Mouse (Mus musculus) adrenal gland, adult 2 months (tissue): Measurements from ENCODE around the gene Fam135a. TPM values are rescaled to one million over a fixed set of nuclear protein-coding genes. Genes with fewer than 3 reads are reported as not detected.

Experiments
- DNase-seq: peaks from one replicate; pipeline ENCODE4 v3.0.0; 2021
- long read RNA-seq: library from polyadenylated mRNA; stranded (forward); transcript quantifications from one replicate; pipeline ENCODE4 v2.0.0, GENCODE M21; 2021
- polyA plus RNA-seq: library from polyadenylated mRNA; depleted of rRNA; stranded (reverse); fragments of >200 nt; gene quantifications from 2 replicates; pipeline ENCODE4 v1.2.3, GENCODE M21; 2012; rRNA removed
- total RNA-seq, 2 experiments: library from RNA; stranded (reverse); gene quantifications; 2 replicates each; pipeline ENCODE4 v1.2.3; 2021

The Fam135a gene
- total RNA-seq (10 to 100 TPM; 15.2 to 18.6 TPM), polyA plus RNA-seq (2.9 TPM in 2 replicates)
- long read RNA-seq, partial matches to known transcripts, result 0 of 5 reads
- long read RNA-seq, other reads (novel, unspliced or antisense), result 3 of 5 reads

DNA sequence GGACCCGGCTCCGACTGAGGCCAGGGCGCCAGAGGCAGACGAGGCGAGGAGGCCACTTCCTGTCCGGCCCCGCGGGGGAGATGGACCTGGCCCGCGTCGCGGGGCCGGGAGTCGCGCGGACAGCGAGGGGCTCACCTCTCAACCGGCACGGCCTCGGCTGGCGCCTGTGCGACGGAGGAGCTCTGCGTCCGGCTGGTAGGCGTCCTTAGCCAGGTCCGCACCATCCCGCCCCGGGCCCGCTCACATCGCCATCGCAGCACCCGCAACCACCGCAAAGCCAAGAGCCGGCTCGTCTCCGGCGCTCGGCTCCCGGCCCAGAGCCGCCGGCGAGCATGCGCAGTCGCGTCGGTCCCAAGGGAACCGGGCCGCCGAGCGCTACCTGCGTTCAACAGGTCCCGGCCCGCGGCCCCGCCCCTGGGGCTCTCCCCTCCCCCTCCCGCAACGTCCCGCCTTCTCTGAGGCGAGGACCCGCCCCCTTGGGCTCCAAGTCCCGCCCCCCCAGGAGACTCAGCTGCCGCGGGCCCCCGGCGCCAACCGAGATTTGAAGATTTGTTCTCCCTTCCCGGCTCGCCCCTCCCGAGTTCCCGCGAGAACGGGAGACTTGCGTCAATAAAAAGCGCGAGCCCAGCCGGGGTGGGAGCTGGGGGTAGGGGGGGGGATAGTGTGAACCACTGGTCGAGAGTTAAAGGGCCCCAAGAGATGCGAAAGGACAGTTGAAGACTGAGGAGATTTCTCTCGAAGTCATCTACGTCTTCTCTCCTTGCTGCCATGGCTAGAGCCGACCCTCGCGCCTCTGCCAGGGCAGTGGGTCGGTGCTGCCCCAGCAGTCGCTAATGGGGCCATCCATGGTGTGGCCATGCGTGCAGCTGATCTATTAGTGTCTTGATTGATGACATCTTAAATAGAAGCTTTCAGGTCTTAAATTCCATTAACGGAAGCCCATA lies at the start of gene Fam135a:
Fam135a (minus strand) TSS at position 416 of the 944 bp plus-strand sequence.
- DNase-seq, result peak; percentile 95

DNA sequence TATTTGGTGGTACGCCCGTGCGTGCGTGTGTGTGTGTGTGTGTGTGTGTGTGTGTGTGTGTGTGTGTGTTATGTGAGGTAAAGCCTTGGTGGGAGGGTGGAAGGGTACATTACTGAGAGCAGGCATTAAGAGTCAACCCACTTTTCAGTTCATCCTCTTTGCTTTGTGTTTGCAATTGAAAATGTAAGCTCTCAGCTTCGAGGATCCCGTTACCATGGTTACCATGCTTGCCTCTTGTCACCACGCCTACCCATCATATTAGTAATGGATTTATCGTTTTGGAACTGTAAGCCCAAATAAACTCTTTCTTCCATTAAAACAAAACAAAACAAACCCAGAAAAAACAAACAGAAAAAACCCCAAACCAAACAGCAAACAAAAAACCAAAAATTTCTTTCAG lies 43.4 kb upstream of the Fam135a start:
- DNase-seq, result no peak

DNA sequence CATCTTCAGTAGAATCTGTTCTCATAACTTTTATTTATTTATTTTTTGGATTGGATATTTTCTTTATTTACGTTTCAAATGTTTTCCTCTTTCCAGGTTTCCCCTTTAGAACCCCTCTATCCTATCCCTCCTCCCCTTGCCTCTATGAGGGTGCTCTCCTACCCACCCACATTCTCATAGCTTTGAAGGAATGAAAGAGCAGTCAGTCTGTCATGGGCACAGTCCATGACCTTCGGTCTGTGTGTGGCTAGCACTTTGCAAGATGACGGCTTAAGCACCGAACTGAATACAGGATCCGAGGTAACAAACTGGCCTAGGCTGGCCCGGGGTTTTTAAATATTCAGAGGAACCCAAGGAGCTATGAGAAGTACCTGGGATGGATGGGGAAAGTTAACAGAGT lies 40.4 kb upstream of the Fam135a start:
- no peak for DNase-seq

DNA sequence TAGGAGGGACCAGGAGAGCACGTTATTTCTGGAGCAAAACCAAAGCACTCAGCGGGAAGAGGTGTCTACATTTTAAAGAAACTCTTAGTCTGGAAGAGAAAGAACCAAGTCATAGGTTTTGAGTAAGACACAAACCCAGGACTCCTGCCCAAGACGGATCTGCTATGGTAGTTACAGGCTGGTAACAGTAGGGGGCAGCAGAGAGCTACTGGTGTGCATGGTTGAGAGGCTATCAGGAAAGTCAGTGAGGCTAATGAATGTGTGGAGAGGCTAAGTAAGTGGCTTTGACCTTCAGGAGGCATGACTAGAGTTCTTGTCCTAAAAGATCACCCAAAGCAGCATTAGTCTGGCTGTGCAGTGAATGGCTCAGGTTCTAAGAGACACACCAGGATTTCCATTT lies 37.0 kb upstream of the Fam135a start:
- peak; percentile 59 for DNase-seq

DNA sequence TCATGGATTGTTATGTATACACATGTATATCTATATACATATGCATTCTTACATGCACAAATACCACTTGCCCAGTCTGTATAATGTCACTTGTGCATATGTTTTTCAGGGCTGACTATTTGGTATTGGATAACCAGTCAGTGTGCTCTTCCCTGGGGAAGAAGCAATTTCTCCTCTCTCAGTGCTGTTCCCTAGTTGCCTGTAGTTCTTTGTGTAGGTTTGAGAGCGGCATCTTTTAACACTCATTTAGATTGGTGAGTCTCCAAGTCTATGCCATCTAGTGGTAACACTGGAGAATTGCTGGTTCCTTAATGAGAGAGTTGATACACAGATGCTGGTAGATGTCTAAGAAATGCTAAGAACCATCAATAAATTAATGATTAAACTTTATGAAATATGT lies 34.7 kb upstream of the Fam135a start:
- DNase-seq, result no peak

DNA sequence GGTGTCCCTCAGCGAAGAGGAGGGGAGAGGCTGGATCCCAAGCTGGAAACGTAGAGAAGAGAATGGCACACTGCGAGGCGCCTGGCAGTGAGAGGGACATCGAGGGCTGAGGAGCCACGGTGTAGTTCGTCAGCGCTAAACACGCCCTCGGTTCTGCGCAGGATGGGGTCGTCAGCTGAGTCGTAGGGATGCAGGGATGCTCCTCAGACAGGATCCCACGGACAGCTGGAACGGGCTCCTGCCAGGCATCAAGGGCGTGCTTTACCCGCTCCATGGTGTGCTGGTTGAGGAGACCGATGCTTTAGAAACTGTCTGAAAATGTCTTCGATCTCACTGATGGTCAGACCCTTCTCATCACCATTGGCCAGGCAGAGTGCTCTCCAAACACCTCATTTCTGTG lies 33.7 kb upstream of the Fam135a start:
- no peak for DNase-seq

DNA sequence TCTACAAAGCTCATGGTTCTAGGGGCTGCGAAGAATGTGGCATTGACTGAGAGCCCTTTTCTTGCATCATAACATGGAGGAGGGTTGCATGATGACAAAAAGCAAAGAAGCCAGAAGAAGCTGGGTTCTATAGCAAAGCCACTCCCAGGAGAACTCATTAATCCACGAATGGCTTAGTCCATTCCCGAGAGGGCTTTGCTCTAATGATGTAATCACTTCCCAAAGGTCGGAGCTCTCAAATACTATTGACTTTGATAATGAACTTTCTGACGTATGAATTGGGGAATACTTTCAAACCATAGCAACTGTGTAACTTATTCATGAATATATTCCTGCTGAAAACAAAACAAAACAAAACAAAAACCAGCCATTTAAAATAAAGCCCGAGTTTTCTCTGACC lies 27.7 kb upstream of the Fam135a start:
- DNase-seq, result no peak

DNA sequence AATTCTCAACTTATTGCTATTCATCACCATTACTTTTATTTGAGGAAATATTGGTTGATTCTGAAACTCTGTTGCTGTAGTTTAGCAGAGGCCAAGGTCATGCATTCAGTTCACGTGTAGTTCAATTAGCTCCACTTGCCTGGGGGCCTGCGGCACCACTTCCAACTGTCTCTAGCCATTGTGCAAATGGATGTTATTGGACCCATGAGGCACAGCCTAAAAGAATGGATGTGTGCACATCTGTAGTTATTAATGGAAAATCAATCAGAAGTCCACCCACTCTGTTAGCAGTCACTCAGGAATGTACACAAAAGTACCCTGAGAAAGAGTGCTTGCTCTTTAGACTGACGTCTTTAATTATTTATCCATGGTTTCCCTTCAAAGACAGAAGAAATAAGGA lies 24.5 kb upstream of the Fam135a start:
- no peak for DNase-seq

DNA sequence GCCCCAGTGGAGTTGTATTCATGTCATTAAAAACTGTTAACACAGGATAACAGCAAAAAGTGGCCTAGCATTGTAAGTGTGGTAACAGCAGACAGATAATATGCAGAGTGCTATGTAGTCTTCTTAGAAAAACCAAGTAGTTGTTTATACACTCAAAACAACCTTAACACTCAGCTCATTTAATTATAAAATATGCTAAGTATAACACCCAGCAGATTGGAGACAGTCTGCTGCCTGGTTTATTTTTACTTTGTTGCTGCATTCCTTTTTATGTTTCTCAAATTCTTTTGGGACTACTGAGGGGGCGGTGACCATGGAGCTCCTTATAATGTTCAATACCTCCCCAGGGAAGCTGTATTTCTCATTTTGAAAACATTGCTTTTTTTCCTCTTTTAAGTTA lies 22.4 kb upstream of the Fam135a start:
- no peak for DNase-seq

DNA sequence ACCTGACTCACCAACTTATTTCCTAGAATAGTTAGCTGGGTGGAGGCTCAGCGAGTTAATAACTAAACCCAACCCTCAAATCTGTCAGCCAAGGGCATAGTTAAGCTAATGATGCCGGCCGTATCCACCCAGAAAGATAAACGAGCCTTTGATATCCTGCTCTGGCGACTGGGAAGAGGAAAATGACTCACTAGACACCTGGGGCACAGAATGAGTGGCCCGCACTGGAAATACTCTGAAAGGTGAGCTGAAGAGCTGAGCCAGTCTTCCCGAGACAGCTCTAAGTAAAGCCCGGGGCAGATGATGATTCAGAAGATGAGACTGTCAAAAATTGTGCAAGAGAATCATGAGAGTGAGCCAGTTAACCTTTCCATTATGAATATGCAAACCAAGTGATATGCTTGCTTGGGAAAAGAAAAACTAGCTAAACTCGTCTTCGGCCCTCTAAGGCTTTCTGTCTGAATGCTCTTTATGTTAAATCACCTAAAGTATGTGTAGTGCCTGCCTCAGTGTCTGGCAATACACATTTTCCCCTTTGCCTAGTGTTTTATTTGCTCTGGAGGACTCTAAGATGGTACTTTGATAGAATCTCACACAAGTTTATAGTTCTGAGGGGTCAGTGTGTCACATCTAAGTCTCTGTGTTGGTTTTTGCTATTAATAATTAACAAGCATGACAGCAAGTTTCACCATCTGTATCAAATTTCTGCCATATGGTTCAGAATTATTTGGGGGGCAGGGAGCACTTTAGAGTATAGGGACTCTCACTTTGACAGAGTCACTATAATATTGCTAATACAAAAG lies 8.0 kb upstream of the Fam135a start:
- peak; percentile 19 for DNase-seq

DNA sequence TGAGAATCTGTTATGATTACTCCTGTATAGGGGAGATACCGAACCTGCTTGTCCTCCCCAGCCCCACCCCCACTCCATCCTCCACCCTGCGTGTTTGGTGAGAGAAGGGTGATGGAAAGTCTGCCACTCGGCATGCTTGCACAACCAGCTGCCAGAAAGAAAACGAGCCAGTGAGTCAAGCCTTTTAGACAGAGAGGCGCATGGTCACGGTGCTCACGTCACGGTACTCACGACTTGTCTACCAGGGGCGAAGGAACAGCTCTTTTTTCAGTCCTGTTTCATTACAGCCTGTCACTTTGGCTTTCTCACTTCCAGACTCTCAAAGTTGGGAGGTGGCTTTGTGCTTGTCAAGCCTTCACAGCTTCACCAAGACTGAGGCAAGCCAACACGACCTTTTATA lies 7.2 kb upstream of the Fam135a start:
- DNase-seq, result peak; percentile 18

DNA sequence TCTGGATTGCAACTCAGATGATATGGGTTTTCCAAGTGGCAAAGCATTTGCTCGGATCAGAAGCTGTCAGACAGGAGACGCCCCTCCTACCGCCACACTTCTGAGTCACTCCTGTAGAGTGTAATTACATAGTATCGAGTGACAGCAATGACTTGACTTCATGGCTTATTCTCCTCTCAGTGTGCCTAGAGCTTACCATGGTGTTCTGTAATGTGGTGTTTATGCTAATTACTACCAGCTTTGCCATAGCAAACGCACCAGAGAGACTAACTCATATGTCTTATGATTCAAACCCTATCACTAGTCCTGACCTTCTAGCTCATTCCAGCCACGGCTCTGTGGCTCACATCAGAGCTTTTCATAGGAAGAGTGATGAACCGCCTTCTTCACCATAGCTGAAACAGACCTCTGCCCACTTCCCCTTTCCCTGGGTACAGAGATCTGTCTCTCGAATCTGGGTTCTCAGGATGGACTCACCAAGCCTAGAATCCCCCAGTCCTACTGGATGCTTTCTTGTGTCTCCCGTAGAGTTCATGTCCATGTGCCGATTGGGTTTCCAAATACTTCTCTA lies 2.5 kb upstream of the Fam135a start:
- no peak for DNase-seq

DNA sequence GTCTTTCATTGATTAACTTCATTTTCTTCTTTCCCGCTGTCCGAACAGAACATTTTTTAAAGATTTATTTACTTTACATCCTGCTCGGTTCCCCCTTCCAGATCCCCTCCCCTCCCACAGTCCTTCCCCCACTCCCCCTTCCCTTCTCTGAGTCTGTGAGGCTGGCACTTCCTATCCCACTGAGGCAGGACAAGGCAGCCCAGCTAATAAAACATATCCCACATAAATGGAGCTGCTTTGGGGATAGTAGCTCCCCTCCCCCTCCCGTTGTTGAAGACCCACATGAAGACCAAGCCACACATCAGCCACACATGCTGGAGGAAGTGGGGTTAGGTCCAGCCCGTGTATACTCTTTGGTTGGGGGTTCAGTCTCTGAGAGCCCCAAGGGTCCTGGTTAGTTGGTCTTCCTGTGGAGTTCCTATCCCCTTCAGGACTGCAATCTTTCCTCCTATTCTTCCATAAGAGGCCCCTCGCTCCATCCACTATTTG lies 773 bp upstream of the Fam135a start:
- DNase-seq, result no peak

DNA sequence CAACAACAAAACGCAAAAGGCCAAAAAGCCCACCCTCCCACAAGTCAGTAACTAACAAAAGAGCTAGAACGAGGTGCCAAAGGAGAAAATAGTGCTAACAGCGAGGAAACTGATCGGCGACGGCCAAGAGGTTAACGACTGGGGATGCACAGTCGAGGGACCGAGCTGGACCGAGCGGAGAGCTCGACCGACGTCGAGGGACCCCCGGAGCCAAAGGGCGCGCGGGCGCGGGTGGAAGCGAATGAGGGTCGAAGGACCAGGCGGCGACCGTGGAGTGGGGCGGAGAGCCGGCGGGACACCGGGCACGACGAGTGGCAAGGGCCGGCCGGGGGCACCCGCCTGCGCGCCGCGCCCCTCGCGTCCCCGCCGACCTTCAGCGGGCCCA lies 608 bp downstream of the Fam135a start:
- DNase-seq, result no peak

DNA sequence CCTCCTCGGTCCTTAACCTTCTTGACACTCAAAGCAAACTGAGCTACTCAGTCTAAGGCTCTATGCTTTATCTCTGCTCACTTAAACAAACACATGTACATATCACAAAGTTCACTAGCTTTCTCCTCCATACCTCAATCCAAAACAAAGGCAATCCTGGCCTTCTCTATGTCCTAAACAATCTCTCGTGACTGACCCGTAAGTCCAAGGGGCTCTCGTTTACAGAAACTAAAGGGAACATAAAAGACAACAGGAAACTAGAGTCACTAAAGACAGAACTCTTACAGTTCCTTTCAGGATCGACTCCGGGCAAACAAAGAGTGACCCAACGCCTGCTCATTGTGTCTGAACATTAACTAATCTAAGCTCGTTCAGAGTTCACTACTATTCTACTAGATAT lies 2.6 kb downstream of the Fam135a start:
- no peak for DNase-seq

DNA sequence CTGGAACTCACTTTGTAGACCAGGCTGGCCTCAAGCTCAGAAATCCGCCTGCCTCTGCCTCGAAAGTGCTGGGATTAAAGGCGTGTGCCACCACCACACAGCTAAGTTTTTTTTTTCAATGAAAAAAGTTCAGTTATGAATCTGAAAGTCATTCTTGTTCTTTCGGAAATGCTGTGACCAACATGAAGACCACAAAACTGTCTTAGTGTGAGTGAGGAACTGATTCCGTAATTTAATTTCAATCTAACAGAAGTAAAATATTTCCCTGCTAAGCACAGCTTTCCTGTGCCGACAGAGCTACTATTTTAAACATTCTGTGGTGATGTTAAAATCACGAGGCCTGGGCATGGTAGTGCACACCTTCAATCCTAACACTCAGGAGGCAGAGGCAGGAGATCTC lies 7.7 kb downstream of the Fam135a start:
- no peak for DNase-seq

DNA sequence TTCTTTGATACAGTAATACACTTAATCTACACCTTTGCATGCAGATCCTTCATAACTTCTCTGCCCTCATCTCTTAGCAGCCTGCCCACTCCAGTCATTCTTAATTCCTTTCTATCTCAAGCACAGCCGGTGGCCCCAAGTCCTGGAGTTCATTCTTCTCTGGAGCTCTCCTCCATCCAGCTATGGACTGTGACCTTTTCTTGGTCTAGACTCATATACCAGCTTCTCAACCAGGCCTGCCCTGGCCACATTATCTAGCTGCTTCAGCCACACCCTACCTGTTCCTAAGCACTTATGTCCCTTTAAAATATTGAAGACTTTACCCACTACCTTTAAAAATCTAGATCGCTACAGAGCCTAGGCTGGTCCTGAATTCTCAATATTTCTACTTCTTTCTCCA lies 9.5 kb downstream of the Fam135a start:
- DNase-seq, result no peak

DNA sequence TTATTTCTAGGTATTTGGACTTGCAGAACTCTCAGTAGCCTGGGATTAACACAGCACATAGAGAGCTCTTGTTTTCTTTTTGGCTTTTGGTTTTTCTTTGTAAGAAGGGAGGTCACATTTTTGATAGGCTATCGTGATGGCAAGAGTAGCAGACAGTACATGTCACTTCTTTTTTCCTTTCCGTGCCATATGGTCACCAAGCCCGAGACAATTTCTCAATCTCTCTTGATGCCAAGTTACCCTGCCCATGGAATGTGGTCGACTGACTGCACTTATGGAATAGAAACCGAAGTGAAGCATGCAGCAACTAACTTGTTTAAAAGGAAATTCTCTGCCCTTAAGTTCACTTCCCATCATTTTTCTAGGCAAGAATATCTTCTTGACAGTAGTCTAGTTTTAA lies 10.0 kb downstream of the Fam135a start:
- no peak for DNase-seq

DNA sequence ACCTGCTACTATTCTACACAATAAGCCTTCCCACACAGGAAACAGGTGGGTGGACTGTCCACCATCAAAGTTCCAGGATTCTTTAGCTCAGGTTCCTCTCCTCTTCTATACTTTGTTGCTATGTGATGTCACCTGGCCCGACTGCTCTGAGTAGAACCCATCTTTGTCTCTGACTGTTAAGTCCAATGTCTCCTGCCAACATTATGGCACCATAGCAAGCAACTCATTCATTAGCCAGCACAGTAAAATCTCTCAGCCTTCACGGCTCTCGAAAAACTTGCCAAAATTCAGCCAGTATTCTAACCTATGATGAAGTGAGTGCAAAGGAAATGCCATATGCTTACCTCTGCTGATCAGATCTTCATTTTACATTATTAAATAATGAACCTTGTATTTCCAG lies 14.0 kb downstream of the Fam135a start:
- DNase-seq, result no peak

DNA sequence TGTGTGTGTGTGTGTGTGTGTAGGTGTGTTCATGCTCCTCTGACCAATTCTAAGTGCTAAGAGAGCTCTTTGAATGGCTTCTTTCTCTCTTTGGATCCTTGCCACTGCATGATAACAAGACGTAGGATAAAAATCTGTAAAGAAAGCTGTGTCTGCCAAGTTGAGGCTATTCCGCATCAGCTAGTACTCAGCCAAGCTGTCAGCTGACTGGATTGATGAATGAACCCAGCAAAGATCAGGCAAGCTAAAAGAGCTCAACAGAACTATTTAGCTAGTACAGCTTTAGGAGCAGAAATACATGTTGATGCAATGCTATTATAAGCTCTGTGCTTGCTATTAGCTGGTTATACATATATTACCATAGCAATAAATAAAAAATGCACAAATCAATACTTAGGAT lies 25.7 kb downstream of the Fam135a start:
- no peak for DNase-seq

DNA sequence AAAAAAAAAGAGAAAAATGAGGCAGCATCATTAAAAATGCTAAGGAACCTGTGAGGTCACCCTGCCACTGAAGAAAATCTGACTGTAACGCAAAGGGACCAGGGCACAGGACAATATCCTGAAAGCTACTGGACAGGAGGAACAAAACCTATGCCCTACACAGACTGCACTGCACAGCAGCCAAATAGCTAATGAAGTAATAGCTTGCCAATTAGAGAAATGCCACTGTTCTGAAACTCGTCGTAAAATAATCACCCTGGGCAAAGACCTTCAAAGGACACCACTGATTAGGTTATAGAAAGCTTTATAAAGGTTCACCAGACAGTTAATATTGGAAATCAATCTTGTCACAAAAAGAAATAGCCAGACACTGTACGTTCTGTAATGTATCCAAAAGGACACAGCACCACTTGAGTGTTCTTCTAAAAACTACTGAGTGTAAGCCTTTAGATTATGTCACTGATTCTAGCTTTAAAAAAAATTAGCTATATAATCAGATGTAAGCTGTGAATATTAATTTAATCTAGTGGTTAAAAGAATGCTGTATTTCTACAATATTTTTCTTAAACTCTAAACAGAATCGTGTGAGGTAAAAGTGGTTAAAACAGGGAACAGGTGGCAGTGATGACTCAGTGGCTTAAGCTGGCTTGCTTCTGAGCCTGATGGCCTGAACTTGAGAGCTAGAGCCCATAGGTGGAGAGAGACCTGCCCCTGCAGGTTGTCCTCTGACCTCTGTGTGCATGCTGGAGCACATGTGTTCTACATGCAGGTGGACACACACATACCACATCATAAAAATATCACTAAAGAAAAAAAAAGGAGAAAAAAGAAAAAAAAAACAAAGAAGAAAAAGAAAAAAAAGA lies 26.5 kb downstream of the Fam135a start:
- DNase-seq, result no peak

DNA sequence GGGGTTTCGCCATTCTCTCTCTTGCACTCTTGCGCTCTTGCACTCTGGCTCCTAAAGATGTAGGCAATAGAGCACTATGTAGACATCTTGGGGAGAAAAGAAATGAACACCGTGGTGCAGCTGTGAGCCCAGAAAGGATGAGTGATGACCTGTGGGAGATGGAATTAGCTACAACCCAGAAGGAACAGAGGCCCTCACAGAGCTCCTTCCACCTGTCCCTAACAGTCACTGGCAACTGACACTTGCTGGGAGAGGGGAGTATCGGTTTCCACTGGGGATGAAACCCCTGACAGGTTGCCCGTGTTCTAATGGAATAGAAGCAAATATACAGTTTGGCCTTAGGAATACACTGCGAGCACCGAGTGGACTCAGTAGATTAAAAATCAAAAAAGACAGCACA lies 31.3 kb downstream of the Fam135a start:
- no peak for DNase-seq
